Mouse (Mus musculus): ENCODE measurements around the gene Jmjd6.

DNA sequence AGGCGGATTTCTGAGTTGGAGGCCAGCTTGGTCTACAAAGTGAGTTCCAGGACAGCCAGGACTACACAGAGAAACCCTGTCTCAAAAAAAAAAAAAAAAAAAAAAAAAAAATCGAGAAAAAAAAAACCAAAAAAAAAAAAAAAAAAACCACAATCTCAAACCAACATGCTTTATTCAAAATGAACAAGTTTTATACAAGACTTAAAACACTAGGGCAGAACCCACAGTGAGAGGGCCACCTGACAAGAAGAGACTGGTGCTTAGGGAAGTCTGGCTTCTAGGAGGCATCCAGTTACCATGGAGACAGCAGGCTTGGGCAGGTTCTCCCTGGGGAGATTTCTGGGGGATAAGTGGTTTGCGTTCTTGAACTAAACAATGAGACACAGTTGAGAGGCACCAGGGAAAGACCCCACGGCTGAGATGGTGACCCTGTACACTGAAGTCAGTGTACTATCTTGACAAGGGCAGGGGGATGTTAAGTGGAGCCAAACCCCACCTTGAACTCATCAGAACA is 11.0 kb downstream of the Jmjd6 start:
- no peak for TF ChIP-seq CTCF (IDR thresholded peaks at IDR 0.05; ENCODE audit: borderline replicate concordance, extremely low read depth, insufficient read depth, insufficient read length)
- no peak for TF ChIP-seq POLR2A (IDR thresholded peaks at IDR 0.05; ENCODE audit: borderline replicate concordance, extremely low read depth, insufficient read depth, insufficient read length, poor library complexity, severe bottlenecking)
